Mouse (Mus musculus): ENCODE measurements around the gene Tdp1.

The Tdp1 gene

GRCm38 (mm10) chr12:100000381-100000780 lies 116.1 kb downstream of the Tdp1 start:
- no peak for DNase-seq (ENCODE audit: low read depth, low spot score)

DNA sequence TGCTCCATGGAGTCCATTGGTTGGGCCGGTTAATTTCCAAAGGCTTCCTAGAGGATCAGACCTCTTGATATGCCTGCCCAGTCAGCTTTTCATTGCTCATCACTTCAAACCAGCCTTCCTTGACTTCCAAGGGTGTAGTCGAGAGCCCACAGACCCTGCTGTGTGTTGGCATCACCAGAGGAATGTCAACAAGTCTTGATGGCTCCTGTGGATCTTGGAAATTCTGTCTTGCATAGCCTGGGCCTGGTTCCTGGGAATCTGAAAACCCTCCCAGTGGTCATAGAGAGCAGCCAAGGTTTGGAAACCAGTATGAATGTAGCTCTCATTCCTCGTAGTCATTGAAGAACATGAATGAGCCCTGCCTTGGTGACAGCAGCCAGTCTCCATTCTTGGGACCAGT lies 116.9 kb downstream of the Tdp1 start:
- DNase-seq (ENCODE audit: low read depth, low spot score) = no peak

DNA sequence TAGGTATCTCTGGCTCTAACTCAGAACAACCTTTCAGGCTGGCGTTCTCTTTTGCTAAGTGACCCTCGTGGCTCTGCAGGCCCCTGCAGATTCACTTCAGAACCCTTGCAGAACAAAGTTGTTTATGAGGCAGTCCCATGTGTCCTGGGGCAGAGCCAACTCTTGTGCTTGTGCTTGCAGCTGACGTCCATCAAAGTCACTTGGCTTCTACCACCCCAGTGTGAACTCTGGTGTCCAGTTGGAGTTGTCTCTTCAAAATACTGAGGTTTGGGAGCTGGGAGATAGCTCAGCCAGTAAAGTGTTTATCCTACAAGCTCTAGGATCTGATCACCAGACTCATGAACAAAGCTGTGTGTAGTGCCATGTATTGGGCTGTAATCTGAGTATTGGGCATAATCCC lies 117.6 kb downstream of the Tdp1 start:
- DNase-seq (ENCODE audit: low read depth, low spot score) = no peak

- DNase-seq (ENCODE audit: low read depth, low spot score) = no peak
Observed at GRCm38 (mm10) chr12:100002914-100003587, 118.7 kb downstream of the Tdp1 start.

All from c-Kit-negative CD71-positive TER-119-positive erythroid progenitor cells, embryonic 14.5 days (primary cell).